Mouse (Mus musculus) CH12F3 (cell line): ENCODE measurements around the gene 4930442H23Rik.

Source experiments
- in situ Hi-C: fragments of 300-500 bp; cut with MboI; formaldehyde crosslinking; loops from 2 replicates; pipeline ENCODE4 v1.14.3; 2020; ENCODE audit warnings: low sequenced_read_pairs

The 4930442H23Rik gene

GRCm38 (mm10) chr10:81152609-81153008 is 31.0 kb downstream of the 4930442H23Rik start:
- in situ Hi-C loops, result no loop called here

GRCm38 (mm10) chr10:81151261-81151660 is 32.4 kb downstream of the 4930442H23Rik start:
- in situ Hi-C loops, result no loop called here

- in situ Hi-C loops, result no loop called here
These were observed 37.4 kb downstream of the 4930442H23Rik start for GRCm38 (mm10) chr10:81146296-81146695.

- in situ Hi-C loops, result no loop called here
These were observed 37.9 kb downstream of the 4930442H23Rik start for GRCm38 (mm10) chr10:81145778-81146177.

GRCm38 (mm10) chr10:81145307-81145706 is 38.3 kb downstream of the 4930442H23Rik start:
- in situ Hi-C loops, result no loop called here

- in situ Hi-C loops, result no loop called here
These were observed 39.0 kb downstream of the 4930442H23Rik start for GRCm38 (mm10) chr10:81144667-81145066.

GRCm38 (mm10) chr10:81143845-81144437 is 39.7 kb downstream of the 4930442H23Rik start:
- in situ Hi-C loops, result no loop called here

GRCm38 (mm10) chr10:81143157-81143633 is 40.5 kb downstream of the 4930442H23Rik start:
- in situ Hi-C loops, result no loop called here

GRCm38 (mm10) chr10:81142551-81142981 is 41.1 kb downstream of the 4930442H23Rik start:
- in situ Hi-C loops, result no loop called here

- in situ Hi-C loops, result no loop called here
These were observed 42.0 kb downstream of the 4930442H23Rik start for GRCm38 (mm10) chr10:81141455-81142210.

GRCm38 (mm10) chr10:81140717-81141454 is 42.8 kb downstream of the 4930442H23Rik start:
- in situ Hi-C loops, result no loop called here

- in situ Hi-C loops, result no loop called here
These were observed 43.6 kb downstream of the 4930442H23Rik start for GRCm38 (mm10) chr10:81140005-81140404.

GRCm38 (mm10) chr10:81139529-81139846 is 44.2 kb downstream of the 4930442H23Rik start:
- in situ Hi-C loops, result no loop called here

GRCm38 (mm10) chr10:81138821-81139528 is 44.7 kb downstream of the 4930442H23Rik start:
- in situ Hi-C loops, result no loop called here

- in situ Hi-C loops, result no loop called here
These were observed 45.4 kb downstream of the 4930442H23Rik start for GRCm38 (mm10) chr10:81138131-81138782.

- in situ Hi-C loops, result no loop called here
These were observed 46.2 kb downstream of the 4930442H23Rik start for GRCm38 (mm10) chr10:81137252-81138130.

GRCm38 (mm10) chr10:81136706-81137231 is 46.9 kb downstream of the 4930442H23Rik start:
- in situ Hi-C loops, result no loop called here

- in situ Hi-C loops, result no loop called here
These were observed 47.6 kb downstream of the 4930442H23Rik start for GRCm38 (mm10) chr10:81135831-81136705.
